Mouse (Mus musculus) E14TG2a.4 (cell line): ENCODE data around the gene Vmn1r85.

Experiments
- H3K27me3 ChIP-seq: 2 replicates; pipeline ENCODE4 v1.6.1; 2014; ENCODE audit warnings: low read length, control low read depth; ENCODE audit not compliant: insufficient read depth
- H3K36me3 ChIP-seq: 2 replicates; pipeline ENCODE4 v1.6.1; 2014; ENCODE audit warnings: low read length, control low read depth; ENCODE audit not compliant: insufficient read depth
- H3K4me1 ChIP-seq: replicated peaks from 2 replicates; pipeline ENCODE4 v1.6.1; 2014; ENCODE audit warnings: low read depth, low read length, control low read depth
- H3K4me3 ChIP-seq: replicated peaks from 2 replicates; pipeline ENCODE4 v1.5.1; 2014; ENCODE audit warnings: mild to moderate bottlenecking, low read length
- H3K9me3 ChIP-seq: 2 replicates; pipeline ENCODE4 v1.6.1; 2014; ENCODE audit warnings: low read length, control low read depth
- CTCF ChIP-seq: conservative IDR thresholded peaks from 2 replicates; pipeline ENCODE4 v1.5.1; 2014; ENCODE audit warnings: low read length
- NANOG ChIP-seq: IDR thresholded peaks from 2 replicates; pipeline ENCODE4 v1.6.1; 2014; ENCODE audit warnings: borderline replicate concordance, low read length, mixed read lengths
- POU5F1 ChIP-seq: IDR thresholded peaks from 2 replicates; pipeline ENCODE4 v1.6.1; 2014; ENCODE audit warnings: low read length, borderline replicate concordance

Gene Vmn1r85

GRCm38 (mm10) chr7:13035211-13035855, 59.6 kb downstream of the Vmn1r85 start:
- peaks cover 78% of the 10 kb centered on the region for H3K4me1 ChIP-seq
- TF ChIP-seq POU5F1 (no peak), CTCF (no peak), NANOG (no peak)
- H3K36me3 ChIP-seq: peaks cover 63% of the 10 kb centered on the region
- no peaks in the 10 kb centered on the region for H3K9me3 ChIP-seq
- no peaks in the 10 kb centered on the region for H3K27me3 ChIP-seq
- peak overlapping the region; percentile 89 for H3K4me3 ChIP-seq

GRCm38 (mm10) chr7:13034148-13034977, 60.6 kb downstream of the Vmn1r85 start, which contains the start of gene Chmp2a:
Gene Chmp2a, minus strand, starts transcription at chr7:13034807.
- peaks cover 70% of the 10 kb centered on the region for H3K36me3 ChIP-seq
- peaks cover 78% of the 10 kb centered on the region for H3K4me1 ChIP-seq
- H3K9me3 ChIP-seq: no peaks in the 10 kb centered on the region
- TF ChIP-seq CTCF: no peak
- no peak for TF ChIP-seq POU5F1
- TF ChIP-seq NANOG: no peak
- no peaks in the 10 kb centered on the region for H3K27me3 ChIP-seq
- H3K4me3 ChIP-seq: peak within 1 kb of the TSS; percentile 89

DNA sequence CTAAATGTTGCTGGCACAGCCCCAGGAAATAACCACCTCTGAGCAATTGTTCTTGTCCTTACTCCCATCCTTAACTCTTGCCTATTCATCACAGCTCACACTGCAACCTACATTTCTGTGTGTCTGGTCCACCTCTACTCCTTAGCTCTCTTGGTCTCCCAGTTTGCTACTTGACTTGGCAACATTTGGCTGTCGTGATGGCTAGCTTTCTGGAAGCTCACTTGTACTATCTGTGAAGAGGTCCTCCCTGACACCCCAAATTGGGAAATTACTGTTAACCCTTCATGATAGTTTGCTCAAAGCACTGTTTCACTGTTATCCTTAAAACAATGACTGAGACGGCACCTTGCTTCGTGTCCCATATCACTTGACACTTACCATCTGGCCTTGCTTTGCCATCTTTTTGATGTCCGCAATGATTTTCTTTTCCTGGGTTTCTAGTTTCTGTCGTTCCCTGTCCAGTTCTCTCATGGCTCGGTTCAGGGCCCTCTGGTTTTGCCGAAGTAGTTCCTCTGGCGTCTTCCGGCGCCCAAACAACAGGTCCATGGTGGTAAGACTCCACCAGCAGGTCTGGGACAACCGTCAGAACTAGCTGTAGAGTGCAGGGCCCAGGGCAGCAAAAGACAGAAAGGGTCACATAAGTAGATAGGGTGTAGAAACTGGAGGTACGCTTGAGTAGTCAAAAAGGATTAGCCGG, 61.4 kb downstream of the Vmn1r85 start:
- H3K27me3 ChIP-seq: no peaks in the 10 kb centered on the region
- TF ChIP-seq NANOG (no peak), POU5F1 (no peak), CTCF (no peak)
- H3K36me3 ChIP-seq: peaks cover 78% of the 10 kb centered on the region
- H3K9me3 ChIP-seq: no peaks in the 10 kb centered on the region
- peak overlapping the region; percentile 89 for H3K4me3 ChIP-seq
- H3K4me1 ChIP-seq: peaks cover 78% of the 10 kb centered on the region
